Mouse (Mus musculus): Measurements from ENCODE around the gene Slc25a21.

- TF ChIP-seq CTCF (IDR thresholded peaks at IDR 0.05; ENCODE audit: low read depth, low read length) (no peak), POLR2A (IDR thresholded peaks at IDR 0.05; ENCODE audit: borderline replicate concordance, low read depth, low read length) (no peak)
These were observed 215.1 kb downstream of the Slc25a21 start for GRCm38 (mm10) chr12:56982066-56982626.
